Mouse (Mus musculus) megakaryocyte progenitor cell, adult 5-6 weeks (primary cell): ENCODE results near the gene Lrrc20. TPM values are rescaled to one million over a fixed set of nuclear protein-coding genes. Genes with fewer than 3 reads are reported as not detected.
"Not testable (repeated sequence)": the region's sequence is repeated elsewhere in the genome, so short reads cannot be mapped to it uniquely, and the experiment has no call there.

Source experiments
- ATAC-seq: replicated peaks from 2 replicates; pipeline ENCODE4 v1.8.0; 2016; ENCODE audit warnings: mild to moderate bottlenecking, moderate TSS enrichment, inconsistent platforms; ENCODE audit not compliant: poor library complexity
- total RNA-seq, 2 experiments: library from RNA; stranded (forward) in 1 of 2; stranded (reverse) in 1 of 2; fragments of 157-497, 149-512 nt in 1 of 2; fragments of 200-1000 nt in 1 of 2; gene quantifications; 2 replicates each; pipeline versions ENCODE4 v1.2.3 to v1.2.4; 2015 to 2017

Gene Lrrc20
- total RNA-seq, 2 experiments from 2014 or later, result 5.6 to 6.0 TPM

DNA sequence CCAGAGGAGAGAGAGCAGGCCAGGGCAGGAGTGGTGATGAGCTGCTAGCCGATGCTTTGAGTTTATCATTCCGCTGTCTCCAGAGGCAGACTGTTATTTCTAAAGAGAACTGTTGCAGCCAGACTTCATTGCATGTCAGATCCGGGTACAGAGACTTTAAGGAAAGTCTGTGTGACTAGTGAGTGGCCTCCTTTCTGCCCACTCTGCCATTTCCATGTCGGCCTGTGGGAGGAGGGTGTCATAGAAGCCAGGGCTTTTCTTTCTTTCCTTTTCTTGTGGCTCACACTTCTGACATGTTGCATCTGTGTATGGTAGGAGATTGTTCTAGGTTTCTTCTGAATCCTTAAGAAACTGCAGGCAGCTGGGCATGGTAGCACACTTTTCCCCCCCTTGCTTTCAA is 88.8 kb downstream of the Lrrc20 start:
- no peak for ATAC-seq

GRCm38 (mm10) chr10:61570181-61570580 is 94.6 kb downstream of the Lrrc20 start:
- ATAC-seq, result no peak

DNA sequence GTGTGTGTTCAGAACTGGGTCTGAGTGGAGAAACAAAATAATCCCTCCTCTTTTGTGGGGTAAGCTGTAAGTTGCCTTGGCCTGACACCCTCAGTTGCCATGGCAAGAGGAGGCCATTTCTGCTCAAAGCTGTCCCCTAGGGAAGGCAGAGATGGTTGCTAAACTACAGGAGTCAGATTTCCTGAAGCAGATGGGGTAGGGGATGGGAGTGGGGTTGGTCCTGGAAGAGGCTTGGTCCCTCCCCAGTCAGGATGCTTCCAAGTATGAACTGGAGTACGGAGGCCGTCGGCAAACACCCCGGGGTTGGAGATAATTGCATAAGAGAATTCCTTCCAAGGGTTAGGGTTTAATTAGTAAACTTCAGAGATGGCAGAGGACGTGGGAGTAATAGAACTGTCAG is 96.5 kb downstream of the Lrrc20 start:
- ATAC-seq, result no peak

DNA sequence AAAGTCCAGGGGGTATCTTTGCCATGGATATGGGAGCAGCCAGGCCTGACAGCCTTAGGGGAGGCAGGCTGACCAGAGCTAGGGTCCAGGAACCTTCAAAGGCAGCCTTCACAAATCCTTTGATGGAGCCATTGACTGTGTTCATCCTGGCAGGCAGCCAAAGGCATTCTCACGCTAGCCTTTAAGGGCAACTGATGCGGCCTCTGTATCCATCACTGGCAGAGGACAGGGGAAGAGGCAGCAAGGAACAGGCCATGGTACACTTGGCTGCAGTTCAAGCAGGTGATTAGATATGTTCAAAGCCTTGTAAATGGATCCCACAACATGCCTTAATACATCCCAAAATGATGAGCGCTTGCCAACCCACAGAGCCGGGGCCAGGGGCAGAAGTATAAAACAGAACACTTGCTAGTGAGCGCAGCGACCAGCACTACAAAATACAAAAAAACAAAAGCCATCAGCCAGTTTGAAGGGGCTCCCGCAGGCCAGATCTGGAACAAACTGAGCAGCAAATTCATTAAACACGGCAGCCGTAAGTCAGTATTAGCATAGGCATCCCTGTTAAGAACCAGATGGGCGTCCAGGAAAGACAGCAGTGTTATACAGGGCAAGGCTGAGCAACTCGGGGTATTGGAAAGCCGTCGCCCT is 100.6 kb downstream of the Lrrc20 start:
- ATAC-seq, result no peak

- no peak for ATAC-seq
Observed at GRCm38 (mm10) chr10:61587241-61587849, 111.7 kb downstream of the Lrrc20 start.

DNA sequence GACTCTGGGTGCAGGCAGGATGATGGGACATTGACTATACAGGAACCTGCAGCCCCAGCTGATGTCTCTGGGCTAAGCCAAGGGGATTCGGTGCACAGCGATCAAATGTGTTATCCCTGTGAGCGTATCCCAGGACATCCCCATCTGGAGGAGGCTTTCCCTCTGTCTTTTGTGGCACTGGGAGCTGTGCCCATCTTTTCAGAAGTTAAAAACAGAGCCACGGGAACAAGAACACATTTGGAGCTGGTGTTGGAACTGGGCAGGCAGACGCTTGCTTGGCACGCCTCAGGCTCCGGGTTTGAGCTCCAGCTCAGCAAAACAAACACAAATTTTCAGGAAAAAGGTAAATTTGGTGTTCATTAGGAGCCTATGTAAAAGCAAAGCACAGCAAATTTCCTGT is 122.4 kb downstream of the Lrrc20 start:
- no peak for ATAC-seq

- ATAC-seq, result no peak
Observed at GRCm38 (mm10) chr10:61599556-61600114, 124.0 kb downstream of the Lrrc20 start.

DNA sequence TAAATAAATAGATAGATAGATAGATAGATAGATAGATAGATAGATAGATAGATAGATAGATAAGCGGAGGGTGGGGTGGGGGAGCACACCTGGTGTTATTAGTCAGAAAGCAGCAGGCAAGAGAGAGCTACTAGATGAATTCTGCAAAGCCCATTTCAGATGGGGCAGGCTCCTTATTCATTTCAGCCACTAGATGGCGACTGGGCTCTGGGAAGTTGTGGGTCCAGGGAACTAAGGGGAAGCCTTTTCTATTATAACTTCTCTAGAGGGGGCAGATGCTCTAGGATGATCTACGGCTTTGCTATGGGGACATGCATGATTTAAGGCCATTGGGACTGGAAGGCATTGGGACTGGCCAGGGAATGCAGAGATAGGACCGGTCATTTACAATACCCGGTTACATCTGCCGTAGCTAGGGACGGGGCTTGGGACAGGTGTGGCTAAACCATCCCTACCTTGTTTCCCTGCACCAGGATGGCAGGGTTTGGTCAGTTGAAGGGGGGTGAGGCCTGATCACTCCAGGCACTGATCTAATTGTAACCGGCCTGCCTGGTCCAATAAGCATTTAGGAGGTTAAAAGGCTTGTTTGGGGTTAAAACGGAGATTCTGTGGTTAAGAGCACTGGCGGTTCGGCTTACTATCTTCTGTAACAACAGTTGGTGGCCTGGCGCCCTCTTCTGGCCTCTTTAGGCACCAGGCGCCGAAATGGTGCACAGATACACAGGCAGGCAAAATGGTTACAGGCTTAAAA is 126.9 kb downstream of the Lrrc20 start:
- peak; percentile 92 for ATAC-seq

DNA sequence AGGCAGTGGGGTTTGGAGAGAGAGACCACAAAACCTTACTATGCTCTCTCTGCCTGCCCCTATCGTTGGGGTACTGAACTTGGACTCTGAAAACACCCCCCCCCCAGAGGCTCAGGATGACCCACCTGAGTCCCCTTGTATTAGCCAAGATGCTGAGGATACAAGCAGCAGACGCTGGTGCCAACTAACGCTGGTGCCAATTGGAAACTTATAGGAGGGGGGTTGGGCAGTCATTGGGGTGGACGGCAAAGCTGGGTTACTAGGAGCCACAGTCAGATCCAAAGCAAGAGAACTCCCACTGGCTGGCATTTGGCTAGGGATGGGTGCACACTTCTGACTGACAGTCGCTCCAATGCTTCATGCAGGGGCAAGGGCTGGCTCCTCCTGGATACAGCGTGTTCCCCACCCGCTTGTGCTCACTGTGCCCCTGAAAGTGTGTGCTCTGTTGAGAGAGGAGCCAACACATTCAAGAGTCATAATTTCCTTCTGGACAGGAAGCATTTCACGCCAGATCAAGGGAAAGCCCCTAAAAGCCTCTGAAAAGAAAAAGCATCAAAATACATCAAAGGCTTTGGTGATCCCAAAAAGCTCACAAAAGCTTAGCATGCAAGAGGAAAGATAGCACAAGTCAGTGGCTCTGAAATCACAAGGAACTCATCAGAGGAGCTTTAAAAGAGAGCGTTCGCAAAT is 128.9 kb downstream of the Lrrc20 start:
- no peak for ATAC-seq

DNA sequence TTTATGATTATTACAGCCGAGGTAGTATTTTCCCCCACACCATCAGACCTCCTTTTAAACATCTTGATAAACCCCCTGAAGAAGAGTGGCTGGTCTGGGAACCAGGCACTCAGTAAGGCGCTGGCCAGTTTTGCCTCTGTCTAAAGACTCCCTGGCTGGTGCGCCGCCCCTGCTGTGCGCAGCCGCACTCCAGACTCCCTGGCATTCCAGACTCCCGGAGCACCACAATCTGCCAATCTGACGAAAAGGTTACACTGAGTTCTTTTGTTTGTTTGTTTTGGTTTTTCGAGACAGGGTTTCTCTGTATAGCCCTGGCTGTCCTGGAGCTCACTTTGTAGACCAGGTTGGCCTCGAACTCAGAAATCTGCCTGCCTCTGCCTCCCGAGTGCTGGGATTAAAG is 129.8 kb downstream of the Lrrc20 start:
- not testable (repeated sequence) for ATAC-seq

- peak; percentile 68 for ATAC-seq
Observed at GRCm38 (mm10) chr10:61605851-61606250, 130.2 kb downstream of the Lrrc20 start.

GRCm38 (mm10) chr10:61608233-61608632 is 132.6 kb downstream of the Lrrc20 start:
- ATAC-seq, result no peak

DNA sequence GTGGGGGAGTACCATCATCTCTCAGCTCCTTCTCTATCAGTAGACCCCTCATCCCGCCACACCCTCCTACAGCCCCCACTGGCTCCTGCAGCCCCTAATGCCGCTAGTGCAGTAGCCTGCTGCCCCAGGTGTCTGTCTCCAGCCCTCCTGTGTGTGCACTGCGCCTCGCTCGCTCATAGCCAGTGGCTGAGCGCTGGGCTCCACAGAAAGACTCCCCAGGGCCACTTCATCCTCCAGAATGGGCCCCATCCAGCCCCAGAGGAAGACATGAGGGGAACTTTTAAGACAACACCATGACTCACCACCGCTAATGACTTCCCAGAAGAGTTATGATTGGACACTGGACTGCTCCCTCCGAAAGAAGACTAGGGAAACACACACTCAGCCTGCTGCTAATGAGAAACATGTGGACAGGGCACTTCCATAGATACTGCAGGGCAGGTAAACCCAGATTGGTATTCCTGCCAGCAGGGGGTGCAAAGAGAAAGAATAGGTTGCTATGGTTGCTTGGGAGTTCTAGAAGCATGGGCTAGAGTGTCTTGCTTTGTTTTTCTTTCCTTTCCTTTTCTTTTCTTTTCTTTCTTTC is 135.1 kb downstream of the Lrrc20 start:
- ATAC-seq, result peak; percentile 65

DNA sequence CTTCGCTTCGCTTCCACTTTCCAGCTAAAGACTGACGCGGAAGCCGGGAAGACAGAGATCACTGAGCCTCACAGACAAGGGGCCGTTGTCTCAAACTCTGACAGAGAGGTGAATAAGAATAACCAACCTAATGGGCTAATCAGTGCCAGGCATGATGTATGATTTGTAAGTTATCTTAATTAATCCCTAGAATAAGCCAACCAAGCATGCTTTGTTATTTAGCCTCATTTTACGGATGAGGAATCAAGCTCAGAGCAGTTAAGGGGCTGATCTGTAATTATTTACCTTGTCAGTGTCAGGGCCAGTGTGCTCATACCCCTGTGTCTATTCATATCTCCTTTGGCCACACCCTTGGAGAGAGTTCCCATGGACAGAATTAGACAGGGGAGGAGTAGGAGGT is 138.7 kb downstream of the Lrrc20 start:
- no peak for ATAC-seq

DNA sequence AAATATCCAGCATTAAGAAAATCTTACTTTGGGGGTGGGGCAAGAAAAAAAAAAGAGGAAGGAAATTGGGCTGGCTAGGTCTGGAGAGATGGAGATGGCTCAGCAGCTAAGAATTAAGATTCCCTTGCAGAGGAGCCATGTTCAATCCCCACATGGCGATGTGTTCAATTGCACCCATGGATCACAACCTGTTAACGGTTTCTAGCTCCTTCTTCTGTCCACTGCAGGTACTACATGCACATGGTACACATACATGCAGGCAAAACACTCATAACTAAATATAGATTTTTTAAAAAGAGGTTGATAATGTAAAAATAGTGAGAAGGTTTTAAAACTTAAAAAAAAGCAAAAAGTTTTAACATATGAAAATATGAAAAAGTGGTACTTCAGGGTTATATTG is 142.9 kb downstream of the Lrrc20 start:
- ATAC-seq, result peak; percentile 39; the same call in 1 of the 2 replicates

DNA sequence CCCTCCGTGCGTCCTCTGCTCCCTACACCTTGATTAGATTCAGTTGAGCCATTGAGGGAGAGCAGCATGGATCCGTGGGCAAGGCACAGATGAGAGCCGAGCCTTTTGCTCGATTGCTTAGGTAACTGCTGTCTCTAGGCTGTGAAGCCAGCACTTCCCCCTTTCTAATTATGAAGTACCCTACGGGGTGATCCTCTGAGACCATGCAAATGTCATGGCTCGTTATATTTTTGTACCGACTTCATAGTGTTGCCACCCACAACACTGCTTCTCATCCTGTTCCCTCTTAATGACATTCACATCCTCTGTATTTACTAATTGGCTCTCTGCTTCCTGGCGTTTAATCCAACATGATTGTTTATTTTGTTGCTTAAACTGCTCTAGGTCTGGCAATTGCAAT is 146.1 kb downstream of the Lrrc20 start:
- ATAC-seq, result no peak

DNA sequence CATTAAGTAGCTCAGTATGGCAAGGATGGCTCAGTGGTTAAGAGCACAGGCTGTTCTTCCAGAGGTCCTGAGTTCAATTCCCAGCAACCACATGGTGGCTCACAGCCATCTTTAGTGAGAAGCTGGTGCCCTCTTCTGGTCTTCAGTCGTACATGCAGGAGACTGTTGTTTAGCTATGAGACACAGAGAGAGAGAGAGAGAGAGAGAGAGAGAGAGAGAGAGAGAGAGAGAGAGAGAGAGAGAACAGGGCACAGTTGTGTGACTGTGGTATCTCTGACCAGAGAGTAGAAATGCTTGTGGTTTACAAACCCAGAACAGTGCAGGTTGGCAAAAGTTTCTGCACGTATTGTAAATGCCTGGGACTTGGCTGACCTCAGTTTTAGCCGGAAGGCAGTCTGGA is 148.3 kb downstream of the Lrrc20 start:
- peak; percentile 49; the same call in 1 of the 2 replicates for ATAC-seq

DNA sequence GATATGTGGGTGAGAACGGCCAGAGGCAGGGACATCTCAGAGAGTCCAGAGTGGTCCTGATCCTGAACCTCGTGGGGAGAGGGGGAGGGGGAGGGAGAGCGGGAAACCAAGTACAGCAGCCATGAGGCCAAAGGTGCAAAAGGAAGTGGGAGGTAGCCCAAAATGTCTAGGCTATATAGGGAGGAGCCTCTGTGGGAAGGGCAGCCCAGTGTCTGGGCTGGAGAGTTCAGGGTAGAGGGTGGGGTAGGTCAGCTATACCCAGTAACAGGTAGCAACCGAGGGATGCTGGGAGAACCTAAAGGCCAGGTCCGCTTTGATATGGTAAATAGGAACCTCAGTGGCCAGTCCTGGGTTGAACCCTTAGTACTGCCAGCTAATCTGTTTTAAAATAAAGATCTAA is 149.2 kb downstream of the Lrrc20 start:
- no peak for ATAC-seq

GRCm38 (mm10) chr10:61625381-61626257 is 150.0 kb downstream of the Lrrc20 start:
- ATAC-seq, result peak; percentile 56

GRCm38 (mm10) chr10:61626551-61626950 is 150.9 kb downstream of the Lrrc20 start:
- ATAC-seq, result no peak
